In genomic region chr6:71373249-71373775, GRCm38 (mm10) we compare ENCODE assay signal across 26 mouse cellular contexts. TPM values are rescaled to one million over a fixed set of nuclear protein-coding genes. Genes with fewer than 3 reads are reported as not detected.
DNase-seq lines count a peak whose midpoint lies in the region; ATAC-seq and TF ChIP-seq lines count a peak whose summit lies in the region.
"Had no signal": no experiment of that assay in that cellular context is flagged by ENCODE, and none has a peak within 500 bp of the region (broad histone marks: within the 10 kb centered on the region; RNA-seq: fewer than 3 reads in every experiment).

Gene Cd8a, plus strand, starts transcription at chr6:71373427.

- H3K9ac ChIP-seq in kidney, postnatal 0 days (ENCODE audit: low read depth, low read length), result no peak within 1 kb of the TSS
- H3K9ac ChIP-seq in kidney, embryonic 14.5 days (ENCODE audit: low read depth, low read length), result no peak within 1 kb of the TSS
- H3K9ac ChIP-seq: embryonic facial prominence, embryonic 13.5 days; hindbrain, embryonic 15.5 days; intestine, embryonic 15.5 days; limb, embryonic 13.5 days; liver, embryonic 13.5 days; lung, embryonic 14.5 days had no signal

- no peak within 1 kb of the TSS for H3K27ac ChIP-seq in kidney, postnatal 0 days
- no peak within 1 kb of the TSS for H3K27ac ChIP-seq in kidney, embryonic 14.5 days (ENCODE audit: low read depth, low read length)
- H3K27ac ChIP-seq: embryonic facial prominence, embryonic 13.5 days; heart, embryonic 10.5 days; hindbrain, embryonic 15.5 days; intestine, embryonic 15.5 days; limb, embryonic 13.5 days; liver, embryonic 13.5 days; macrophage; midbrain, embryonic 10.5 days had no signal

- 0 out of 2 replicates have a peak, but pooled peaks have one; percentile 40 for ATAC-seq in kidney, postnatal 0 days (replicated peaks; ENCODE audit: low FRiP score, low read depth)
- ATAC-seq in kidney, embryonic 14.5 days (ENCODE audit: low FRiP score, low TSS enrichment), result no peak
- no peak for ATAC-seq in neutrophil, adult 5-6 weeks (ENCODE audit: extremely low read depth, insufficient number of reproducible peaks, low FRiP score, poor library complexity, severe bottlenecking)
- ATAC-seq: forebrain, embryonic 14.5 days; intestine, embryonic 15.5 days had no signal

- H3K36me3 ChIP-seq in kidney, postnatal 0 days (ENCODE audit: insufficient read depth, low read length), result no peaks in the 10 kb centered on the region
- no peaks in the 10 kb centered on the region for H3K36me3 ChIP-seq in kidney, embryonic 14.5 days (ENCODE audit: control insufficient read depth, insufficient read depth, low read length)
- H3K36me3 ChIP-seq: embryonic facial prominence, embryonic 13.5 days; heart, embryonic 10.5 days; hindbrain, embryonic 15.5 days; intestine, embryonic 15.5 days; limb, embryonic 13.5 days; liver, embryonic 13.5 days; midbrain, embryonic 10.5 days had no signal

- no peak for DNase-seq in kidney, postnatal 0 days (ENCODE audit: low spot score)
- DNase-seq in thymus, adult 18-20 months, result peak; percentile 90 to 94
- DNase-seq in thymus, postnatal 4 days, result peak; percentile 88
- no peak for DNase-seq in embryo, embryonic 11 days
- no peak for DNase-seq in adrenal gland, postnatal 4 days (ENCODE audit: low spot score in 2 of 2)
- DNase-seq: adrenal gland, postnatal 10 days; cerebellum, postnatal 10 days; gastrocnemius, postnatal 36 days; kidney, adult 9 months; layer of hippocampus, adult 9-11 months; liver, embryonic 13.5 days; lung, embryonic 14.5 days; right cerebral cortex, postnatal 14 days had no signal

- H3K27me3 ChIP-seq in kidney, postnatal 0 days (ENCODE audit: insufficient read depth, low read length), result no peaks in the 10 kb centered on the region
- no peaks in the 10 kb centered on the region for H3K27me3 ChIP-seq in kidney, embryonic 14.5 days (ENCODE audit: control insufficient read depth, insufficient read depth, low read length)
- H3K27me3 ChIP-seq: embryonic facial prominence, embryonic 13.5 days; hindbrain, embryonic 15.5 days; intestine, embryonic 15.5 days; limb, embryonic 13.5 days; liver, embryonic 13.5 days had no signal

- no peak within 1 kb of the TSS for H3K4me3 ChIP-seq in kidney, postnatal 0 days (replicated peaks; ENCODE audit: low read depth, low read length)
- H3K4me3 ChIP-seq in kidney, embryonic 14.5 days (ENCODE audit: low read length), result no peak within 1 kb of the TSS
- H3K4me3 ChIP-seq: embryonic facial prominence, embryonic 13.5 days; heart, embryonic 10.5 days; hindbrain, embryonic 15.5 days; intestine, embryonic 15.5 days; limb, embryonic 13.5 days; liver, embryonic 13.5 days; midbrain, embryonic 10.5 days had no signal

- H3K4me2 ChIP-seq in kidney, postnatal 0 days (ENCODE audit: low read length), result no peak within 1 kb of the TSS
- H3K4me2 ChIP-seq in kidney, embryonic 14.5 days (replicated peaks; ENCODE audit: low read depth, low read length), result no peak within 1 kb of the TSS
- H3K4me2 ChIP-seq: embryonic facial prominence, embryonic 13.5 days; hindbrain, embryonic 15.5 days; intestine, embryonic 15.5 days; limb, embryonic 13.5 days; liver, embryonic 13.5 days; lung, embryonic 14.5 days had no signal

- no peaks in the 10 kb centered on the region for H3K4me1 ChIP-seq in kidney, postnatal 0 days (replicated peaks; ENCODE audit: insufficient read depth, low read length)
- no peaks in the 10 kb centered on the region for H3K4me1 ChIP-seq in kidney, embryonic 14.5 days (ENCODE audit: control insufficient read depth, insufficient read depth, low read length)
- H3K4me1 ChIP-seq: embryonic facial prominence, embryonic 13.5 days; heart, embryonic 10.5 days; hindbrain, embryonic 15.5 days; intestine, embryonic 15.5 days; limb, embryonic 13.5 days; liver, embryonic 13.5 days; midbrain, embryonic 10.5 days had no signal

- no peak for TF ChIP-seq CTCF in kidney, postnatal 0 days (IDR thresholded peaks at IDR 0.05; ENCODE audit: low read depth)

- WGBS in kidney, postnatal 0 days, result 66% methylated on average over 14 of the region's 14 CpGs
- WGBS in kidney, embryonic 14.5 days, result 73% methylated on average over 14 of the region's 14 CpGs

- H3K9me3 ChIP-seq in kidney, postnatal 0 days (replicated peaks; ENCODE audit: low read length), result no peaks in the 10 kb centered on the region
- H3K9me3 ChIP-seq in kidney, embryonic 14.5 days (ENCODE audit: control insufficient read depth, low read length), result no peaks in the 10 kb centered on the region
- H3K9me3 ChIP-seq: embryonic facial prominence, embryonic 13.5 days; heart, embryonic 10.5 days; hindbrain, embryonic 15.5 days; intestine, embryonic 15.5 days; limb, embryonic 13.5 days; liver, embryonic 13.5 days; midbrain, embryonic 10.5 days had no signal

RNA-seq across cellular contexts. Expression of gene Cd8a, which starts in this region (rescaled TPM):
- 1.4 and 1.6 TPM in 2 replicates for polyA plus RNA-seq in kidney, postnatal 0 days (2015; fragmentation: Nextera tagmentation; extraction: Ambion mirVana)
- not detected in 2 replicates for polyA plus RNA-seq in kidney, embryonic 14.5 days (2014; fragmentation: Nextera tagmentation; extraction: Ambion mirVana)
- total RNA-seq in neutrophil, adult 5-6 weeks (2017), result 27.7 and 34.7 TPM in 2 replicates
- under 1 TPM in 1 of 2 experiments, not detected in 1; 0.40 TPM for total RNA-seq in adrenal gland, postnatal 4 days (2021)
- polyA plus RNA-seq: brain, embryonic 14.5 days; C2C12; embryonic facial prominence, embryonic 13.5 days; forebrain, embryonic 14.5 days; heart, embryonic 10.5 days; hindbrain, embryonic 15.5 days; intestine, embryonic 15.5 days; limb, embryonic 13.5 days; liver, embryonic 13.5 days; lung, embryonic 14.5 days; midbrain, embryonic 10.5 days; neural tube, embryonic 11.5 days had no signal

Comparison
In these comparisons a context has a peak if more than half of its experiments do, and no peak if none do; other contexts are left out.
1. RNA of gene Cd8a (total RNA-seq): 27.7 to 34.7 TPM in neutrophil, adult 5-6 weeks; 0.40 TPM in adrenal gland, postnatal 4 days; every median in the first group is over 10 times any median in the second.
2. DNase-seq: peak in thymus, adult 18-20 months (2 of 2) and thymus, postnatal 4 days (single experiment); none in kidney, postnatal 0 days (single experiment), embryo, embryonic 11 days (single experiment) and adrenal gland, postnatal 4 days (0 of 2).